8 mouse cellular contexts compared by ENCODE assay signal in the genomic region with DNA sequence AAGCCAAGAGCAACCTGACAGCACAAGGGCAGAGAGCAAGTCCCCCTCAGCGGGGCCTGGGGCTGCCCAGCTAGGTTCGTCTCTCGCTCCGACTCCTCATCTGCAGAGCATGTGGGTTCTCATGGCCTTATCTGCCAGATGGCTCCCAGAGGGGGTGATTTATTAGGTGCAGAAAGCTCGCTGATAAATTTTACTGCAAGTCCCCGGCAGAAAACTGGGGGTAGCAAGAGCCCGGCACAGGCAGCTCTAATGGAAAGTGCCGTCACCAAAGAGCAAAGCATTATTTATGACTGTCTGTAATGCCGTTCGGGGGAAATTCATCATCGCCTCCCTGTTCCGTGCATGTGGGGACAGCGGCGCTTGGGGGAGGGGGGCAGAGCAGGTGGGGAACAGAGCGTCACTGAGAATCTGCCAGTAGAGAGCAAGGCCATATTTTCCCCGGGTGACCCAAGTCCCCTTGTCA.
DNase-seq lines count a peak whose midpoint lies in the region; ATAC-seq lines count a peak whose summit lies in the region.

No protein-coding gene starts in this region.

- 0 out of 2 replicates have a peak, but pooled peaks cover 3% of the 10 kb centered on the region for H3K4me1 ChIP-seq in midbrain, embryonic 12.5 days

- H3K36me3 ChIP-seq in midbrain, embryonic 12.5 days = no peaks in the 10 kb centered on the region

- no peak overlapping the region for H3K4me3 ChIP-seq in midbrain, embryonic 12.5 days

- DNase-seq in heart, adult 11 months = peak; percentile 94
- DNase-seq in heart, postnatal 25 days (ENCODE audit: low spot score) = no peak
- peak; percentile 40 to 46 for DNase-seq in adrenal gland, postnatal 36 days
- DNase-seq in heart, postnatal 10 days = peak; percentile 40 to 53
- no peak for DNase-seq in spleen, postnatal 14 days (ENCODE audit: low spot score in 2 of 2)
- no peak for DNase-seq in spleen, postnatal 36 days (ENCODE audit: low spot score in 2 of 2)

- intact Hi-C loops in heart, postnatal 25 days (cut with DNase I) = no loop called here
- intact Hi-C loops in heart, postnatal 10 days (cut with DNase I) = no loop called here

- H3K9ac ChIP-seq in midbrain, embryonic 12.5 days (replicated peaks) = no peak overlapping the region

- peak overlapping the region; percentile 26 for H3K4me2 ChIP-seq in midbrain, embryonic 12.5 days (replicated peaks)

- H3K27me3 ChIP-seq in midbrain, embryonic 12.5 days = no peaks in the 10 kb centered on the region

- H3K9me3 ChIP-seq in midbrain, embryonic 12.5 days = no peaks in the 10 kb centered on the region

- 66% methylated on average over 16 of the region's 16 CpGs for WGBS in midbrain, embryonic 12.5 days

- no peak overlapping the region for H3K27ac ChIP-seq in midbrain, embryonic 12.5 days (replicated peaks)

- no peak for ATAC-seq in midbrain, embryonic 12.5 days (ENCODE audit: low FRiP score, low read depth)
- ATAC-seq in megakaryocyte-erythroid progenitor cell, adult 5-6 weeks (replicated peaks; ENCODE audit: low FRiP score, low TSS enrichment, poor library complexity, severe bottlenecking) = no peak

Comparison
In these comparisons a context has a peak if more than half of its experiments do, and no peak if none do; other contexts are left out.
1. DNase-seq: peak in heart, adult 11 months (single experiment), adrenal gland, postnatal 36 days (2 of 2) and heart, postnatal 10 days (2 of 2); none in heart, postnatal 25 days (single experiment), spleen, postnatal 14 days (0 of 2) and spleen, postnatal 36 days (0 of 2).